Mouse (Mus musculus) frontal cortex, adult (tissue): ENCODE results near the gene Arf3.
"Not testable (repeated sequence)": the region's sequence is repeated elsewhere in the genome, so short reads cannot be mapped to it uniquely, and the experiment has no call there.

ENCODE experiments used
- ATAC-seq: cut with Nextera tagmentation; 2 replicates; pipeline ENCODE4 v1.9.2; 2017; ENCODE audit warnings: mild to moderate bottlenecking, moderate library complexity, mixed read lengths; ENCODE audit not compliant: low TSS enrichment

Gene Arf3

GRCm38 (mm10) chr15:98753021-98753423 lies 10.0 kb downstream of the Arf3 start:
- ATAC-seq = peak; percentile 41; the same call in 1 of the 2 replicates

- no peak for ATAC-seq
Measured at GRCm38 (mm10) chr15:98749093-98749492, 13.9 kb downstream of the Arf3 start.

- ATAC-seq = no peak
Measured at GRCm38 (mm10) chr15:98747296-98747695, 15.7 kb downstream of the Arf3 start.

- peak; percentile 65 for ATAC-seq
Measured at GRCm38 (mm10) chr15:98746344-98746965, 16.6 kb downstream of the Arf3 start.

- not testable (repeated sequence) for ATAC-seq
Measured at GRCm38 (mm10) chr15:98743863-98744262, 19.2 kb downstream of the Arf3 start.

- ATAC-seq = no peak
Measured at GRCm38 (mm10) chr15:98742766-98743428, 20.1 kb downstream of the Arf3 start.

GRCm38 (mm10) chr15:98740219-98740618 lies 22.8 kb downstream of the Arf3 start:
- peak; percentile 57 for ATAC-seq

- ATAC-seq = no peak
Measured at GRCm38 (mm10) chr15:98738796-98739195, 24.2 kb downstream of the Arf3 start.

GRCm38 (mm10) chr15:98737881-98738280 lies 25.1 kb downstream of the Arf3 start:
- no peak for ATAC-seq

GRCm38 (mm10) chr15:98736521-98736920 lies 26.5 kb downstream of the Arf3 start:
- ATAC-seq = no peak

GRCm38 (mm10) chr15:98733976-98734566 lies 28.9 kb downstream of the Arf3 start:
- ATAC-seq = peak; percentile 31

- no peak for ATAC-seq
Measured at GRCm38 (mm10) chr15:98733370-98733769, 29.6 kb downstream of the Arf3 start.

GRCm38 (mm10) chr15:98732006-98732531 lies 30.9 kb downstream of the Arf3 start:
- ATAC-seq = no peak

- ATAC-seq = no peak
Measured at GRCm38 (mm10) chr15:98730790-98731189, 32.2 kb downstream of the Arf3 start.

- ATAC-seq = no peak
Measured at GRCm38 (mm10) chr15:98729791-98730545, 33.0 kb downstream of the Arf3 start.

GRCm38 (mm10) chr15:98728366-98728765 lies 34.6 kb downstream of the Arf3 start:
- ATAC-seq = no peak

GRCm38 (mm10) chr15:98727443-98728321 lies 35.3 kb downstream of the Arf3 start, which contains the start of gene Fkbp11:
Fkbp11 (minus strand) TSS chr15:98728198.
- ATAC-seq = peak; percentile 75; the same call in 1 of the 2 replicates

- ATAC-seq = no peak
Measured at GRCm38 (mm10) chr15:98726746-98727145, 36.3 kb downstream of the Arf3 start.

- no peak for ATAC-seq
Measured at GRCm38 (mm10) chr15:98726079-98726478, 36.9 kb downstream of the Arf3 start.

- no peak for ATAC-seq
Measured at GRCm38 (mm10) chr15:98724441-98724840, 38.6 kb downstream of the Arf3 start.

- ATAC-seq = no peak
Measured at GRCm38 (mm10) chr15:98722854-98723253, 40.2 kb downstream of the Arf3 start.
